Mouse (Mus musculus): Measurements from ENCODE around the gene Cbx7.

DNA sequence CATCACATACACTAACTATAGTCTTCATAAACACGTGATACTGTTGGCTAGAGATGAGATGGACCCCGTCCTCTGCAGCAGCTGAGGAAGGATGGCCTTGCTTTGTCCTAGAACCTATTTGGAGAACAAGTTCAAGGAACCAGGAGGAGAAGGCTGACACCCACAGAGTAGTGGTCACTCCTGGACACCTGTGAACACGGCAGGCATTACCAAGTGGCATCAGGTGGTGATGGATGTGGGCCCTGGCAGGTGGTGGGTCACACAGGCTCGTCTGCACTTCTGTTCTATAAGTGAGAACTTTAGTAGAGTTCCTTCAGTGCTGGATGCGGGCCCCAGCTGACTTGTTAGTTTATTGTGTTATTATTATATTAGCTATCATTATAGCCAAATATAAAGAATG is 86.1 kb downstream of the Cbx7 start:
- TF ChIP-seq CTCF (IDR thresholded peaks at IDR 0.05; ENCODE audit: low read depth) (no peak), EP300 (IDR thresholded peaks at IDR 0.05; ENCODE audit: low read depth) (no peak)
